Mouse (Mus musculus) lung, postnatal 0 days (tissue): ENCODE results near the gene Hsf2.

Experiments used
- CTCF ChIP-seq: IDR thresholded peaks from 2 replicates; pipeline ENCODE4 v1.5.1; 2016; ENCODE audit warnings: antibody characterized with exemption, mild to moderate bottlenecking
- EP300 ChIP-seq: IDR thresholded peaks from 2 replicates; pipeline ENCODE4 v1.6.1; 2016; ENCODE audit warnings: antibody characterized with exemption, mild to moderate bottlenecking, control low read depth

DNA sequence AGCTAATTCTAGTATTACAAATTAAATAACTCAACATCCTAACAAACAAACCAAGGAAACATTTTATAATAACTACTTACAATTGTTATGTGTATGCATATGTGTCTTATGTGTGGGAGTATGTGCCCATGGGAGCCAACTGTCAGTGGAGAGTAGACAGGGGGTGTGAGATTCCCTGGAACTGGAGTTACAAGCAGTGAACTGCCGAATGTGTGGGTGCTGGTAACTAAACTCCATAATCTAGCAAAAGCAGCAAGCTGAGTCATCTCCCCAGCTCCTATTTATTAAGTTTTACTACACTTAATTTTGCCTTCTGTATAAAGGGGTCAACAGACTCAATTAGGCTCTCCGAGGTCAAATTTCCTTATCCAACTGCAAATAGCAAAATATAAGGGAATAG is 44.9 kb downstream of the Hsf2 start:
- TF ChIP-seq CTCF, result no peak
- no peak for TF ChIP-seq EP300
